Mouse (Mus musculus) forebrain, embryonic 14.5 days (tissue): Measurements from ENCODE around the gene Lrrc26. TPM values are rescaled to one million over a fixed set of nuclear protein-coding genes. Genes with fewer than 3 reads are reported as not detected.

Experiments
- ATAC-seq: fragments of 200-750 bp; cut with Nextera tagmentation; 2 replicates; pipeline ENCODE4 v1.8.0; 2017; ENCODE audit warnings: mild to moderate bottlenecking, moderate library complexity
- DNase-seq: peaks from one replicate; pipeline ENCODE4 v3.0.0-alpha.2; 2015; ENCODE audit warnings: low spot score
- H3K27ac ChIP-seq: fragments of 300-500 bp; sonication (generic); 2 replicates; pipeline ENCODE4 v1.5.1; 2014; ENCODE audit warnings: low read depth, mild to moderate bottlenecking, control low read depth, low read length, moderate library complexity
- H3K27me3 ChIP-seq: fragments of 300-500 bp; sonication (generic); replicated peaks from 2 replicates; pipeline ENCODE4 v1.6.1; 2014; ENCODE audit warnings: low read length, control low read depth, mixed read lengths; ENCODE audit not compliant: control insufficient read depth, insufficient read depth
- H3K36me3 ChIP-seq: fragments of 300-500 bp; sonication (generic); 2 replicates; pipeline ENCODE4 v1.6.1; 2014; ENCODE audit warnings: low read length, control low read depth; ENCODE audit not compliant: control insufficient read depth, insufficient read depth
- H3K4me1 ChIP-seq: fragments of 300-500 bp; sonication (generic); 2 replicates; pipeline ENCODE4 v1.6.1; 2014; ENCODE audit warnings: antibody characterized with exemption, low read length, control low read depth; ENCODE audit not compliant: control insufficient read depth, insufficient read depth
- H3K4me2 ChIP-seq: fragments of 300-500 bp; sonication (generic); 2 replicates; pipeline ENCODE4 v1.6.1; 2014; ENCODE audit warnings: mild to moderate bottlenecking, control low read depth, low read length
- H3K4me3 ChIP-seq: fragments of 300-500 bp; sonication (generic); 2 replicates; pipeline ENCODE4 v1.5.1; 2014; ENCODE audit warnings: low read depth, low read length, control low read depth
- H3K9ac ChIP-seq: fragments of 300-500 bp; sonication (generic); 2 replicates; pipeline ENCODE4 v1.6.1; 2014; ENCODE audit warnings: mild to moderate bottlenecking, low read length, control low read depth, moderate library complexity
- H3K9me3 ChIP-seq: fragments of 300-500 bp; sonication (generic); replicated peaks from 2 replicates; pipeline ENCODE4 v1.6.1; 2016; ENCODE audit warnings: low read length, control low read depth, mixed read lengths; ENCODE audit not compliant: control insufficient read depth
- WGBS: fragments of 180-500 bp; shearing (Covaris S2); extraction: QIAGEN DNeasy Blood & Tissue Kit; methylation state at CpG from one replicate; pipeline ENCODE4 v1.1.7; 2014; 5-methylcytosine and 5-hydroxymethylcytosine counted together
- polyA plus RNA-seq: library from polyadenylated mRNA; unstranded; fragments of >200 nt; fragmentation: Nextera tagmentation; extraction: Ambion mirVana; gene quantifications from 2 replicates; pipeline ENCODE4 v1.2.1, GENCODE M21; 2014

Gene Lrrc26
- polyA plus RNA-seq, 1 experiment from 2014 or later = not detected

DNA sequence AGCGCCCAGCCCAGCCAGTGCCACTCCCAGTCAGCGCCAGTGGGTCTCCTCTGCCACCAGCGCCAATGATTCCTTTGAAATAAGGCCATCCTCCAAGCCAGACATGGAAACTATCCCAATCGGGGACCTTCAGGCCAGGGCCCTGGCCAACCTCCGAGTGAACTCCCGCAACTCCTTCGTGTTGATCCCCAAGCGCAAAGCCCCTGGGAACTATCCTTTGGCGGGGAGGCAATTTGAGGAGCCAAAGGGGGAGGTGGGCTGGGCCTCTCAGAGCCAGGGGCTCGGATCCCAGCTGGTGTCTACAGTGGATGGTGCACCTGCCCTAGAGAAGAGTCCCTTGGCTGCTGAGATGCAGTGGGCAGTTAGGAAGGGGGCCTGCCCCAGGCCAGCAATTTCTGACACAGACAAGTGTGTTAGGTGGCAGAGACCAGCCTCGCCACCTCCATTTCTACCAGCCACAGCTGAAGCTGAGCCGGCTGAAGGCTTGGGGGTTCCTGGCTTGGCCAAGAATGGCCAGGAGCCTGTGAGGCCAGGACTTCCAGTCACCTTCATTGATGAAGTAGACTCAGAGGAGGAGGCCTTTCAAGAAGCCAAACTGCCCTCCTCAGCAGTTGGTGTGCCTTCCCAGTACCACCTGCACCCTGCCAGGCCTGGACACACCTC is 26.0 kb upstream of the Lrrc26 start:
- no peak for DNase-seq
- no peak for ATAC-seq
- Histone ChIP-seq H3K27ac (no peak overlapping the region), H3K4me2 (peak overlapping the region; percentile 99), H3K4me3 (peak overlapping the region; percentile 81), H3K36me3 (peaks cover 3% of the 10 kb centered on the region; the same call in 1 of the 2 replicates), H3K9ac (peak overlapping the region; percentile 75), H3K4me1 (peaks cover 41% of the 10 kb centered on the region), H3K9me3 (no peaks in the 10 kb centered on the region), H3K27me3 (peaks cover 13% of the 10 kb centered on the region)
- WGBS = 21% methylated on average over 12 of the region's 12 CpGs

DNA sequence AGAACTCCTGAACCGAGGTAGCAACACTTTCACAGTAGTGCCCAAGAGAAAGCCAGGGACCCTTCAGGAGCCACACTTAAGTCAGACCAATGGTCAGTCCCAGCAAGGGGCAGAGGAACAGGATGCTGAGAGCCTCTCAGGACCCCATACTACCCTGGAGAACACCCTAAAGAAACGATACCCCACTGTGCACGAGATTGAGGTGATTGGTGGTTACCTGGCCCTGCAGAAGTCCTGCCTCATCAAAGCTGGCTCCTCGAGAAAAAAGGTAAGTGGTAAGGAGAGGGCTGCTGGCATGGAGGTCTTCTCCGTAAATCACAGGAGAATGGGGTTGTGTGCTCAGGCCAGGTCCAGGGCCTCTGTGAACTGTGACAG is 25.4 kb upstream of the Lrrc26 start:
- DNase-seq = no peak
- Histone ChIP-seq H3K9ac (no peak overlapping the region), H3K27me3 (peaks cover 13% of the 10 kb centered on the region), H3K36me3 (peaks cover 8% of the 10 kb centered on the region), H3K9me3 (no peaks in the 10 kb centered on the region), H3K27ac (no peak overlapping the region), H3K4me1 (peaks cover 41% of the 10 kb centered on the region), H3K4me3 (no peak overlapping the region), H3K4me2 (peak overlapping the region; percentile 99)
- WGBS = 72% methylated on average over 5 of the region's 5 CpGs
- no peak for ATAC-seq

DNA sequence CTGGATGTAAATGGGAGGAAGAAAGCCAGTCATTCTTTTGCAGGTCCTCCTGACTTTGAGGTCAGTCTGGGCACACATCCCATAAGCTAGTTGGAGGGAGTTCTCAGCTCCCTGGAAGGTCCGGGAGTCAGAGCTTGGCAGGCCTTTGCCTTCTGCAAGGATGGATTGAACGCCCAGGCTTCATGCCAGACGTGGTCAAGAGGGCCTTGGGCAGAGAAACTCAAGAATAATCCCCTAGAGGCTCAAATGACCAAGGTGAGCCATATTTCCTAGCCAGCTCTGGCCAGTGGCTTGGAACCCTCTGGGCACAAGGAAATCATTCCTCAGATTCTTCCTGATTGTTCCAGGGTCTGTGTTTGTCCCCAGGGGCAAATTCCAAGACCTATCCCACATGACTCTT is 24.9 kb upstream of the Lrrc26 start:
- H3K9me3 ChIP-seq = no peaks in the 10 kb centered on the region
- H3K4me2 ChIP-seq = peak overlapping the region; percentile 99; the same call in 1 of the 2 replicates
- peaks cover 13% of the 10 kb centered on the region for H3K27me3 ChIP-seq
- ATAC-seq (no peak), DNase-seq (no peak)
- peaks cover 14% of the 10 kb centered on the region for H3K36me3 ChIP-seq
- no peak overlapping the region for H3K27ac ChIP-seq
- WGBS = 73% methylated on average over 3 of the region's 3 CpGs
- H3K4me1 ChIP-seq = peaks cover 41% of the 10 kb centered on the region
- H3K4me3 ChIP-seq = no peak overlapping the region
- peak overlapping the region; percentile 25; the same call in 1 of the 2 replicates for H3K9ac ChIP-seq

DNA sequence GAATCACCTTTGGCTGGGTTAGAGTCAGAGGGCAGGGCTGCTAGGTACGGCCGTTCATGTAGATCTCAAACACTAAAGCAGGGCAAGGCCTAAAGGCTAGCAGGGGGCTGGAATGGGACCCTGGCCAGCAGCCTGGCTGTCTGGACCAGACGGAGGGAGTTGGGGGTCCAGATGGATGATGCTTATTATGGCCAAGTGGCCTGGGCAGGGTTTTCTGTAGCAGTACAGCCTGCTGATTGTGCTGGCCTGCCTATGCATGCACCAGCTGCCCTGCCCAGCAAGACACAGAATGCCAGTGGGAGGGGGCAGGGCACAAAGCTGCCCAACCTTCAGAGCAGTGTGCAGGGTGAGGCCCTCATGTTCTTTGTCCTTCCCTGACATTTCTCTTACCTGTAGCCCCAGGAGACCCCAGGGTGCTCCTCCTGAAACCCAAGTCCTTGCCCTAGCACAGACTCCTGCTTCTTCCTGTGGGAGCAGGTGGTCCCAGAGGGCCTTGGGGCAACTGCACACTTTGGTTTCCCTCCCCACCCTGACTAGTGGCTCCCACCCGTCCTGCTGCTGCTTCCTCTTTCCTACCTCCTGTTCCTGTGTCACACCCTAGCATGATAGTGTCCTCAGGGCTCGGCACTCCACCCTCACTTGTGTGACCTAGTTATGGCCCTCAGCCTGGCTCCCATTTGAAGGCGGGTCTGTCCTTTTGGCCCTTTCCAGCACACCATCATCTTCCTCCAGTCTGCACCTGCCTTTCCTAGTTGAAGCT is 23.6 kb upstream of the Lrrc26 start:
- no peak overlapping the region for H3K27ac ChIP-seq
- 72% methylated on average over 6 of the region's 6 CpGs for WGBS
- ATAC-seq = no peak
- H3K4me3 ChIP-seq = no peak overlapping the region
- H3K27me3 ChIP-seq = peaks cover 13% of the 10 kb centered on the region
- no peaks in the 10 kb centered on the region for H3K9me3 ChIP-seq
- no peak for DNase-seq
- H3K9ac ChIP-seq = peak overlapping the region; percentile 41
- peaks cover 42% of the 10 kb centered on the region for H3K4me1 ChIP-seq
- peaks cover 26% of the 10 kb centered on the region for H3K36me3 ChIP-seq
- peak overlapping the region; percentile 19; the same call in 1 of the 2 replicates for H3K4me2 ChIP-seq

DNA sequence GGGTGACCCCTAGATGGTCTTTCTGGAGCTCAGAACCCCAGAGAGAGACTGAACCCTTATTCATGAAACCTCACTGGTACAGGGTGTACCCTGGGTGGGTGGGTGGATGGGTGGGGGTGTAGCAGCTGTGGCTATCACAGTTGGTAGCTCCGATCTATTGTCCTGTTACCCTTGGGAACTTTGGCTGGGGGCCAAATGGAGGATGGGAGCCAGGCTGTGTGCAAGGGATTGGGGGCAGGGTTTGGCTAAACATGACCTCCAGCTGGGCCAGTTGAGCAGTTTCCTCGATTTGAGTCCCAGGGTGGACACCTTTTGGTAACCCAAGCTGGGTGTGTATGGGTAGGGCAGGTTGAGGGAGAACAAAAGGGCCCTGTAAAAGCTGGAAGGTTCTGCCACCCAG is 23.0 kb upstream of the Lrrc26 start:
- peak overlapping the region; percentile 19; the same call in 1 of the 2 replicates for H3K4me2 ChIP-seq
- no peaks in the 10 kb centered on the region for H3K9me3 ChIP-seq
- ATAC-seq (no peak), DNase-seq (no peak)
- peaks cover 49% of the 10 kb centered on the region for H3K4me1 ChIP-seq
- no peak overlapping the region for H3K4me3 ChIP-seq
- WGBS = 28% methylated on average over 2 of the region's 2 CpGs
- peak overlapping the region; percentile 5; the same call in 1 of the 2 replicates for H3K27ac ChIP-seq
- H3K27me3 ChIP-seq = peaks cover 13% of the 10 kb centered on the region
- H3K9ac ChIP-seq = peak overlapping the region; percentile 41; the same call in 1 of the 2 replicates
- H3K36me3 ChIP-seq = peaks cover 27% of the 10 kb centered on the region

DNA sequence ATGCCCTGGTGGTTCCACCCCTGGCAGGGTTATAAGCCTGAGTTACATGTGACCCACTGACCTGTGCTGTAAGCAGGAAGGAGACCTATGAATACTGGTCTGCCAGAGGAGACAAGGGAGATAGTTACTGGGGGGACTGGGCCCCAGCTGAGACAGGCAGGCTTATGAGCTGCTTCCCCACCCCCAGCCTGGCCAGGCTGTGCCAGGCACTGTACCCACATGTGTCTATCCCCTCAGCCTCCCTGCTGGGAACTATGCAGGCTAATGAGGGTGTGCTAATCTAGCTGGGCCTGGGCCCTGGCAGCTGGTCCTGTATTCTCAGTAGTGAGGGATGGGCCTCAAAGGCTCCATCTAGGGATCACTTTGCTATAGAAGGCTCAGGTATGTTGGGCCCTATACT is 22.5 kb upstream of the Lrrc26 start:
- H3K27ac ChIP-seq = peak overlapping the region; percentile 5; the same call in 1 of the 2 replicates

DNA sequence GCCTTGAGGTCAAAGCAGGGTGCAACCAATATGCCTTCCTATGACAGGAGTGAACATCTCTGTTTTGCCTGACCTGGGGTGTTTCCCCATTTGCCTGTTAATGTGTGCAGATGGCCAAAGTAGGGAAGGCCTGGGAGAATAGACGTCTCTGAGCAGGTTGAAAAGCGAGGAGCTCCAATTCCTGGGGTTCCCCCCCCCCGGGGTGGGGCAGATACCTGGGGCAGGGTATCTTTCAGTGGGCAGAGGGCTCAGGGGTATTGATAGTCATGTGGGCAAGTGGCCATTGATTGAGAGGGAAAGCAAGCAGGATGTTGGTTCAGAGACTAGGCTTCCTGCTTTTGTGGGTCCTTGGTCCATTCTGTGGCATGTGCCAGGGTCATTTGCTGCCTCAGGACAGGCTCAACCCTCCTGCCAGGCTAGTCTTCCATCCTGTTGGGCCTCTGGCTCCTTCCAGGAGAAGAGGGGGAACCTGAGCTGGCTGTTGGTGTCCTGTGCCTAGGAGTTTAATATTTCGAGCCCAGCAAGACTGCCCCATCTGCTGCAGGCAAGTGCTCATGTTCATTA is 21.9 kb upstream of the Lrrc26 start:
- no peaks in the 10 kb centered on the region for H3K9me3 ChIP-seq
- 78% methylated on average over 4 of the region's 4 CpGs for WGBS
- ATAC-seq = no peak

More for the DNA sequence above, 22.5 kb upstream of the Lrrc26 start:
- 0 out of 2 replicates have a peak overlapping the region, but pooled peaks have one; percentile 9 for H3K9ac ChIP-seq
- ATAC-seq = no peak
- no peak overlapping the region for H3K4me3 ChIP-seq
- H3K4me2 ChIP-seq = peak overlapping the region; percentile 19; the same call in 1 of the 2 replicates
- peaks cover 13% of the 10 kb centered on the region for H3K27me3 ChIP-seq
- peaks cover 27% of the 10 kb centered on the region for H3K36me3 ChIP-seq
- no peaks in the 10 kb centered on the region for H3K9me3 ChIP-seq
- peaks cover 46% of the 10 kb centered on the region for H3K4me1 ChIP-seq
- DNase-seq = peak; percentile 50

DNA sequence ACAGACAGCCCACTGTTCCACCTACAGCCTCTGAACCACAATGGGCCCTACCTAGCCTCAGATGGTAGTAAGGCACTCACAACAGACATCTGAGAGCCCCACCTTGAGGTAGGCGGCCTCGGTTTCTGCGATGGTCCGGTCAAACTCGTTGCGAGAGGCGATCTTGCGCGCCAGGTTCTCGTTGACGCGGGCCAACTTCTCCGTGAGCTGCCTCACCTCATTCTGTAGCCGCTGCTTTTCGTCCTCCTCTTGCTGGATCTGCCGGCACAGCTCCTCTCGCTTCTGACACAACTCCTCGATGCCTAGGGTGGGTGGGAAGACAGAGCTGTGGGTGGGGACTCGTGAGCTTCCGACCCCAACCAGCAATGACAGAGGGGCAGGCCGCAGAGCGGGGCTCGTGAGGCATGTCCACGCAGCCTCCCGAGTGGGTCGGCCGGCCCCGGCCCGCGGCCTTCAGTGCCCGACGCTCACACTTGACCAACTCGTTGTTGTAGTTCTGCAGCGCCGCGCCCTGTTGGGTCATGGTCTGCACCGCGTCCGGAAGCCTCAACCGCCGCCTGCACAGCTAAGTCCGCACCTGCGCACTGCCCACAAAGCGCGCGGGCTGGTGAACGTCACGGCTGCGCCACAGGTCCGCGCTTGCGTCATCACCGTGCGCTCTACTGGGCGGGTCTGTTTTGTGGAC is 17.7 kb upstream of the Lrrc26 start, which contains the start of the genes Ssna1 and Anapc2:
Gene Ssna1, minus strand, starts transcription at position 612 of the 685 bp plus-strand sequence.
Gene Anapc2, plus strand, starts transcription at position 652 of the 685 bp plus-strand sequence.
- WGBS = under 1% methylated on average over 53 of the region's 55 CpGs
- peak; percentile 97 for ATAC-seq
- peaks cover 66% of the 10 kb centered on the region for H3K36me3 ChIP-seq

More for the DNA sequence above, 21.9 kb upstream of the Lrrc26 start:
- no peak overlapping the region for H3K27ac ChIP-seq
- H3K9ac ChIP-seq = no peak overlapping the region
- DNase-seq = no peak
- peaks cover 13% of the 10 kb centered on the region for H3K27me3 ChIP-seq
- H3K36me3 ChIP-seq = peaks cover 27% of the 10 kb centered on the region
- H3K4me2 ChIP-seq = no peak overlapping the region
- peaks cover 46% of the 10 kb centered on the region for H3K4me1 ChIP-seq
- no peak overlapping the region for H3K4me3 ChIP-seq

More for the DNA sequence above, 17.7 kb upstream of the Lrrc26 start, which contains the start of the genes Ssna1 and Anapc2:
- H3K4me3 ChIP-seq = peak within 1 kb of the TSS; percentile 88
- peak within 1 kb of the TSS; percentile 84 for H3K9ac ChIP-seq
- peak within 1 kb of the TSS; percentile 97 for H3K4me2 ChIP-seq
- DNase-seq = peak; percentile 97
- no peaks in the 10 kb centered on the region for H3K27me3 ChIP-seq
- H3K4me1 ChIP-seq = peaks cover 24% of the 10 kb centered on the region
- H3K27ac ChIP-seq = peak within 1 kb of the TSS; percentile 72; the same call in 1 of the 2 replicates
- no peaks in the 10 kb centered on the region for H3K9me3 ChIP-seq
